Mouse (Mus musculus): ENCODE data around the gene Neil3. TPM values are rescaled to one million over a fixed set of nuclear protein-coding genes. Genes with fewer than 3 reads are reported as not detected.

Neil3 gene
- polyA plus RNA-seq (2015; fragmentation: Nextera tagmentation; extraction: Ambion mirVana): 30.3 and 36.3 TPM in 2 replicates

DNA sequence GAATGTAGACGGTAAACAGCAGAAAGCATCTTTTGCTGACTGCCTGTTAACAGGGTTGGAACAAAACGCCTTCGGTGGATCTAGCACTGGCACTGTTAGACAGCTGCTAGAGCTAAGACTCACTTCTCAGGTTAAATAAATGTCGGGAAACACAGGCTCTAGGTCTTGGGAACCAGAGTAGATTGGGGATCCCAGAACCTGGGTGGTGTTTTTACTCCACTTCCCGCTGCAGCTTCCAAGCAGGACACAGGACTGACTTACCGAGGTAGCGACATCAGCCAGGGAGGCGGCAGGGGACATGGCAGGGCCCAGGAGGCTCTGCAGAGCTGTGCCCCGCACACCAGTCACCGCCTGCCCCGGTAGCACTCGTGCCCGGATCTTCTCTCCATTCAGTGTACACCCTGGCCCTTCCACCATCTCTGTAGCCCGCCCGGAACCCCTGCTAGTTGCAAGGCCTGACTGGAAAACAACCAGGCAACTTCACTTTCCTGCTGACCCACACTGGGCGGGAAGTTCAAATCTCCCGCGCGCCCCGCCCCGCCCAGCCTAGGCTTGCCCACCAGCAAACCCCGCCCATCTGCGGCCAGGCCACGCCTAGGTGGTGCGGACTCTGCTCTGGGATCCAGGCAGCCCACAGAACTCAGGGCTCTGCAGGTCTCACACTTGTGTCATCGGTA lies at the start of gene Neil3:
TSS of gene Neil3 (minus strand) at position 571 of the 677 bp plus-strand sequence.
- DNase-seq (peak; percentile 90), ATAC-seq (ENCODE audit: low read depth) (peak; percentile 100)
- 1% methylated on average over 26 of the region's 26 CpGs for WGBS (ENCODE audit: insufficient replicate concordance)
- Histone ChIP-seq H3K4me1 (replicated peaks) (peaks cover 32% of the 10 kb centered on the region), H3K36me3 (peaks cover 8% of the 10 kb centered on the region; the same call in 1 of the 2 replicates), H3K9me3 (replicated peaks) (no peaks in the 10 kb centered on the region), H3K27ac (peak within 1 kb of the TSS; percentile 85), H3K4me2 (peak within 1 kb of the TSS; percentile 79), H3K4me3 (replicated peaks) (peak within 1 kb of the TSS; percentile 90), H3K27me3 (no peaks in the 10 kb centered on the region), H3K9ac (peak within 1 kb of the TSS; percentile 93)

DNA sequence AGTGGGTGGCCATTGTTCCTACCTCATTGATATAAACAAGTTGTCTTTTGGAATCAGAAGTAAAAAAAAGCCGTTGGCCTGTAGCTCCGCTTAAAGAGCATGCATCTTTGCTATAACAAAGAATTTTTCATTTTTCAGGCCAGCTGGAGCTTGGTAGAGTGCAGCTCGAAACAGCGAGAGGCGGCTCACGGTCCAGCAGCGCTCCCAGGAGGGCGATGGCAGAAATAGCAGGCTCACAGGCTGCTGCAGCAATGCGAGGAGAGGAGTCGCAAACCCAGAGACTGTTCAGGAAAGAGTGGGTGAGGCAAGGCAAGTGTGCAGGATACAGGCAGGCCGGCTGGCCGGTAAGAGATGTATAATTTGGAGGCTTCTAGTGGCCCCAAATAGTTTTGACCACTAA lies 42.0 kb upstream of the Neil3 start:
- Histone ChIP-seq H3K4me2 (no peak overlapping the region), H3K9me3 (replicated peaks) (no peaks in the 10 kb centered on the region), H3K27me3 (no peaks in the 10 kb centered on the region), H3K27ac (no peak overlapping the region), H3K4me3 (replicated peaks) (no peak overlapping the region), H3K36me3 (no peaks in the 10 kb centered on the region), H3K4me1 (replicated peaks) (no peaks in the 10 kb centered on the region), H3K9ac (no peak overlapping the region)
- no peak for DNase-seq
- ATAC-seq (ENCODE audit: low read depth): no peak
- WGBS (ENCODE audit: insufficient replicate concordance): 27% methylated on average over 12 of the region's 12 CpGs

DNA sequence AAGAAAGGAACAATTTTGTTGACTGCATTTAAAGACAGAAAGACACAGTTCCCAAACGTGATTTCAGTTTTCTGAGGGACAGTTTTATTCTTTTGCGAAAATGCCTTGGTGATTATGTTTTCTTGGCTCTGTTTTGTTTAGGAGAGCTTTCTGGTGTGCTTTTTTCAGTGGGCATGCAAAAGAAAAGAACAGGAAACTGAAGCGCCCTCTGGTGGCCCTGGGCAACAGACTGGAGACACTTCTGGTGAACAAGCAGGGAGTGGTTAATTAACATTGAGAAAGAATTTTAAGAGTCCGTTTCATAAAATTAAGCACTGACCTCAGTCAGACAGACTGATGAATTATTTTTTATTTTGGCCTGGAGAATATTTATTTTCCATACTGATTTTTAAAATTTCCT lies 25.1 kb upstream of the Neil3 start:
- H3K27ac ChIP-seq: no peak overlapping the region
- no peak for ATAC-seq (ENCODE audit: low read depth)
- no peaks in the 10 kb centered on the region for H3K27me3 ChIP-seq
- no peak overlapping the region for H3K9ac ChIP-seq
- H3K9me3 ChIP-seq (replicated peaks): no peaks in the 10 kb centered on the region
- WGBS (ENCODE audit: insufficient replicate concordance): 17% methylated on average over 4 of the region's 4 CpGs
- H3K4me1 ChIP-seq (replicated peaks): no peaks in the 10 kb centered on the region
- no peak overlapping the region for H3K4me2 ChIP-seq
- DNase-seq: peak; percentile 8
- H3K36me3 ChIP-seq: no peaks in the 10 kb centered on the region
- H3K4me3 ChIP-seq (replicated peaks): no peak overlapping the region

DNA sequence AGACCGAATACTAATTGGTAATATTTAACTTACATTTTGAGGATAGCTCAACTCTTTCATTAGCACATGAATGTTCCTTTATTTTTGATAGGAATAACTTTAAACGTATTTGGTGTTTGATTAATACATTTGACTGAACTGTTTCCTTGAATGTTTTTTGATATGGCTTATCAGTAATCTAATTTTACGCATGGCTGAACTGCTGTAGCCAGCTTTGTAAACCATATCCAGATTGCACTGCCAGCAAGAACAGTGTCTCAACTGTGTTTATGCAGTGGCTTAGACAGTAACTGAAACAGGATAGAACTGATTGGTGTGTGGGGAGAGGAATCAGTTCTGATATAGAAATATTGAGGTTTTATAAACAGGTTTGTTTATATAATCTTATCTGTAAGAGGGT lies 22.6 kb upstream of the Neil3 start:
- ATAC-seq (ENCODE audit: low read depth): no peak
- WGBS (ENCODE audit: insufficient replicate concordance): 61% methylated on average over 3 of the region's 3 CpGs
- H3K4me1 ChIP-seq (replicated peaks): no peaks in the 10 kb centered on the region

DNA sequence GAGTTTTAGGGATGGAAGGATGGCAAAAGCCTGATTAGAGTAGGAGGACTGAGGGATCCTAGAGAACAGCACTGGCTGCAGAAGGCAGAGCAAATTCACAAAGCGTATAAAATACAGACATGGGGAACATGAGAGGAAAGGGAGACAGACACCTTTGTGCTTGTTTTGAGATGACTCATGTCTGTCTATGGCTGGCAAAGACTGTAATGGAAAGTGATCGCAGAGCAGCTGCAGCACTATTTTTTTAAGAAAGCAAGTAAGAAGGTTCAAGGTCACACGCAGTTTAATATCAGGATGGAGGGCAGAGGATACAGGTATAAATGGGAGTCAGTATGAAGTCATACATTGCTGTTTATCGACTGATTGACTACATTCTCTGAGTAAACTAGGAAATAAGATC lies 8.2 kb downstream of the Neil3 start:
- no peak for ATAC-seq (ENCODE audit: low read depth)
- Histone ChIP-seq H3K27me3 (no peaks in the 10 kb centered on the region), H3K4me2 (no peak overlapping the region), H3K36me3 (peaks cover 8% of the 10 kb centered on the region; the same call in 1 of the 2 replicates), H3K9ac (no peak overlapping the region), H3K4me1 (replicated peaks) (peaks cover 15% of the 10 kb centered on the region), H3K9me3 (replicated peaks) (no peaks in the 10 kb centered on the region), H3K27ac (no peak overlapping the region), H3K4me3 (replicated peaks) (no peak overlapping the region)
- 85% methylated on average over 4 of the region's 4 CpGs for WGBS (ENCODE audit: insufficient replicate concordance)
- DNase-seq: no peak

More for the DNA sequence above, 22.6 kb upstream of the Neil3 start:
- H3K36me3 ChIP-seq: no peaks in the 10 kb centered on the region
- no peak overlapping the region for H3K4me3 ChIP-seq (replicated peaks)
- no peak overlapping the region for H3K9ac ChIP-seq
- H3K27ac ChIP-seq: no peak overlapping the region
- no peaks in the 10 kb centered on the region for H3K27me3 ChIP-seq
- no peak overlapping the region for H3K4me2 ChIP-seq
- no peak for DNase-seq
- no peaks in the 10 kb centered on the region for H3K9me3 ChIP-seq (replicated peaks)

DNA sequence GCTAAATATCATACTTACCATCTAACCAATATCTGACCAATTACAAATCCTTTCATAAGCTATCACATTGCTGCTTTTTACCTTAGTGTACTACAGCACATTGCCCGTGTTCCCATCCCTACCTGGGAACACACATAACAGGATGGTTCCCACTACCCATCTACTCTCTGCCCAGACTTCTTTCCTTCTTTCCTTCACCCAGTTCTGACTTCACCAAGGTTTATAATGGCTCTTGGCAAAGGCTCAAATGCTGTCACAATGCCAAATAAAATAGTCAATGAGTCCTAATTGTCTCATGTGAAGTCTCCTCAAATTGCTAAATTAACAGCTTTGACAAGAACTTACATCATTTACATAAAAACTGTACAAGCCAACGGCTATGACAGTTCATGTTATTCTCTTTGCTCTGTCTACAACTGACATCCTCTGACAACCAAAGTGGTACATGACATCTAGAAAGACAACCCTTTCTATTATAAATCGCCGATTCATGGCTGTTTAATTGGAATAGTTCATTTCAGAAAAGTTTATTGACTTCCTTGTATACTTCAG lies 9.9 kb downstream of the Neil3 start:
- DNase-seq: no peak
- no peak overlapping the region for H3K4me2 ChIP-seq
- no peaks in the 10 kb centered on the region for H3K9me3 ChIP-seq (replicated peaks)
- WGBS (ENCODE audit: insufficient replicate concordance): 85% methylated on average over 4 of the region's 4 CpGs
- no peak overlapping the region for H3K4me3 ChIP-seq (replicated peaks)
- no peaks in the 10 kb centered on the region for H3K27me3 ChIP-seq
- H3K9ac ChIP-seq: no peak overlapping the region
- peaks cover 8% of the 10 kb centered on the region for H3K4me1 ChIP-seq (replicated peaks)
- H3K36me3 ChIP-seq: peaks cover 2% of the 10 kb centered on the region; the same call in 1 of the 2 replicates
- no peak overlapping the region for H3K27ac ChIP-seq
- ATAC-seq (ENCODE audit: low read depth): no peak

DNA sequence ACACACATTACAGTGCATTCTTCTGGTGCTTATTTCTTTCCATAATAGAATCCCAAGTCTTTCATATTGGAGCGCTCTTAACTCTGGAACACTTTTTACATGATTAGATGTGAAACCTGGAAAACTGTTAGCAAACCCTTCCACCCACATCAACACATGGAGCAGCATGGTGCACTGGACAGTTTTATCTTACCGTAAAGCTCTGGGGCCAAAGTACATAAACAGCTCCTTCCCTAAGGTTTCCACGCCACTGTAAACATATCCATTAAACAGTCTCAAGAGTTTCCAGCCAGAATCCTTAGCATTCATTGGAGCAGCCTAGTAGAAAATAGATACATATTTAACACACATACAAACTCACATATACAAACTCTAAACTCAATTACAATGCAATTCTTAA lies 15.4 kb downstream of the Neil3 start:
- WGBS (ENCODE audit: insufficient replicate concordance): 81% methylated on average over 3 of the region's 3 CpGs

DNA sequence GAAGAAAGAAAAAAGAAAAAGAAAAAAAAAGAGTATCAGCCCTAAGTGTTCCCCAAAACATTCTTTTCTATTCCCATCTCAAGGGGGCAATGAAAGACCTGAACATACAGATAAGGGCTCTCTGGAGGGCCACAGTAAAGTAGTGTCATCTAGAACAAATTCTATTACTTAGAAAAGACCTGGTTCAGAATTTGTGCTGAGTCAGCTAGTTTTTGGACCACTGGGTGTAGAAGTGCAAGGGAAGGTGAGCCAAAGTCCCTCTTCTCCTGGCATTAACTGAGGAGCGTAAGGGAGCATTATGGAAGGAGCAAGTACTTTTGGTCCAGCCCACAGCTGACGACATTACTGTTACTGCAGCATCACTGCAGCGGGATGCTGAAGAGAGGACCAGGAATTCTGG lies 19.7 kb downstream of the Neil3 start:
- whole genome bisulfite sequencing (ENCODE audit: insufficient replicate concordance): 92% methylated on average over 3 of the region's 3 CpGs
- ATAC-seq (ENCODE audit: low read depth) (no peak), DNase-seq (no peak)
- Histone ChIP-seq H3K4me2 (no peak overlapping the region), H3K4me1 (replicated peaks) (no peaks in the 10 kb centered on the region), H3K27me3 (no peaks in the 10 kb centered on the region), H3K9me3 (replicated peaks) (no peaks in the 10 kb centered on the region), H3K36me3 (peaks cover 32% of the 10 kb centered on the region), H3K9ac (no peak overlapping the region), H3K27ac (no peak overlapping the region), H3K4me3 (replicated peaks) (no peak overlapping the region)

More for the DNA sequence above, 15.4 kb downstream of the Neil3 start:
- DNase-seq: no peak
- H3K27ac ChIP-seq: no peak overlapping the region
- no peak overlapping the region for H3K4me3 ChIP-seq (replicated peaks)
- no peak overlapping the region for H3K9ac ChIP-seq
- H3K4me1 ChIP-seq (replicated peaks): no peaks in the 10 kb centered on the region
- H3K9me3 ChIP-seq (replicated peaks): no peaks in the 10 kb centered on the region
- H3K27me3 ChIP-seq: no peaks in the 10 kb centered on the region
- peaks cover 27% of the 10 kb centered on the region for H3K36me3 ChIP-seq
- H3K4me2 ChIP-seq: no peak overlapping the region
- ATAC-seq (ENCODE audit: low read depth): no peak

DNA sequence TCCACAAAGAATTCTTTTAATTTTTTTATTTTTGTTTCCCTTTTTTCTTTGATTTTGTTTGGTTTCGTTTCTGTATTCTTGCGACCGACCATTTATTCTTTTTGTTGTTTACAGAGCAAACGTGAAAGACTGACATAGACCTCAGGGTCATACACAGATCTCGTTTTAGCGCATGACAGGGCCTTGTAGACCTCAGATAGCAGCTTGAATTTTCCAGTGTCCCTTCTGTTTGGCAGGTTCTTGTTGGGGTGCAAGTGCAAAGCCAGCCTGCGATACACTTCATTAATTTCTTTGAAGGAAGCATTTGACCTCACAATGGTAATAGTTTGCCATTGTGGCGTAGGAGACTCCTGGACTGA lies 24.6 kb downstream of the Neil3 start:
- DNase-seq (no peak), ATAC-seq (ENCODE audit: low read depth) (no peak)
- H3K9ac ChIP-seq: no peak overlapping the region
- peaks cover 9% of the 10 kb centered on the region for H3K36me3 ChIP-seq
- H3K4me1 ChIP-seq (replicated peaks): no peaks in the 10 kb centered on the region; the same call in 1 of the 2 replicates
- H3K27me3 ChIP-seq: no peaks in the 10 kb centered on the region
- H3K4me2 ChIP-seq: 0 out of 2 replicates have a peak overlapping the region, but pooled peaks have one; percentile 4
- H3K27ac ChIP-seq: no peak overlapping the region
- WGBS (ENCODE audit: insufficient replicate concordance): 78% methylated on average over 8 of the region's 8 CpGs
- no peak overlapping the region for H3K4me3 ChIP-seq (replicated peaks)
- no peaks in the 10 kb centered on the region for H3K9me3 ChIP-seq (replicated peaks)

DNA sequence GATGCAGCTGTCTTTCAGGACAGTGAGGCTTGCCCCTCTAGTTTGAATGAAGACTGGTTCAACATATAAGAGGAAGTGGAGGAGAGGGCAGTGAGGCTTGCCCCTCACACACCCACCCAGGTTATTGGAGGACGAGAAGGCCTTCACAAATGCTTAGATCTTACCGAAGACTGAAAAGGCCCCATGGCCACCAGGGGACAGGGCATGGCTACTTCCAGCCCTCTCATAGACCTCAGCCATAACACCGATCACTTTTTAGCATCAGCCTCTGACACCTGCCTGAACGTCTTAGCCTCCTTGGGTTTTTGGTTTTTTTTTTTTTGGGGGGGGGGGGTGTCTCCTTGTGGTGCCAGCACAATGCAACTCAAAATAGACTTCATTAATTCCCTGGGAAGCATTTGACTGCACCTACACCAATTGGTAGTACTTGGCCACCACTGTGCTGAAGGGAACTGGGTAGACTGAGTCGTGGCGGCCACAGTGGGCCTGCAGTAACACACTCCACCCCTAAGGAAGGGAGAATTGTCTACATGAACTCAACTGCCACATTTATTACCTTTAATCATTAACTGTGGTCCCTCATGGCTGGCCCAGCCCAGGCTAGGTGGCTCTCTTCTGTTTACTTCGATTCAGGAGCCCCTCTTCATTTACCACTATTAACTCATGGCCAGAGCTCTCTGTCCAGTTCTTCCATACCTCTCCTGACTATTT lies 25.1 kb downstream of the Neil3 start:
- no peak overlapping the region for H3K4me3 ChIP-seq (replicated peaks)

DNA sequence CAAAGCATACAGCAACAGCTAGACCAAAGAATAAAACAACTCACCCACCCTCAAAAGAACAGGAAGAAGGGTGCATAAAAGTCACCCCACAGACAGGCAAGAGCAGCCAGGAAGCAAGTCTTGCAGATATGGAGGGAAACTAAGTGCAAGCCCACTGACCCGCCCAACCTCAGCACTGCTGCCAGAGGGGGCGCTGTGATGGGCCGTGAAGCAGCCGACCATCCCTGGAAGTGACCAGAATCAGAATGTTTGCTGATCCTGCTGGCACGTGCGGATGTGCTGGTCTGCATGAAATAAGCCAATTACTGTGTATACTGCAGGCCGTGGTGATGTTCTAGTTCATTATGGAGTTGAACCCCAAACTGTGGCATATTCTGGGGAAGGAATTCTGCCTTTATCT lies 26.6 kb downstream of the Neil3 start:
- Histone ChIP-seq H3K27me3 (no peaks in the 10 kb centered on the region), H3K4me2 (no peak overlapping the region), H3K9ac (no peak overlapping the region), H3K36me3 (peaks cover 14% of the 10 kb centered on the region), H3K27ac (no peak overlapping the region), H3K9me3 (replicated peaks) (no peaks in the 10 kb centered on the region), H3K4me1 (replicated peaks) (no peaks in the 10 kb centered on the region; the same call in 1 of the 2 replicates), H3K4me3 (replicated peaks) (no peak overlapping the region)
- WGBS (ENCODE audit: insufficient replicate concordance): 81% methylated on average over 7 of the region's 7 CpGs
- DNase-seq (no peak), ATAC-seq (ENCODE audit: low read depth) (no peak)

More for the DNA sequence above, 25.1 kb downstream of the Neil3 start:
- no peaks in the 10 kb centered on the region; the same call in 1 of the 2 replicates for H3K4me1 ChIP-seq (replicated peaks)
- ATAC-seq (ENCODE audit: low read depth) (peak; percentile 31; the same call in 1 of the 2 replicates), DNase-seq (no peak)
- no peak overlapping the region for H3K27ac ChIP-seq
- H3K36me3 ChIP-seq: peaks cover 8% of the 10 kb centered on the region
- no peaks in the 10 kb centered on the region for H3K9me3 ChIP-seq (replicated peaks)
- no peak overlapping the region for H3K9ac ChIP-seq
- H3K4me2 ChIP-seq: no peak overlapping the region
- H3K27me3 ChIP-seq: no peaks in the 10 kb centered on the region
- WGBS (ENCODE audit: insufficient replicate concordance): 84% methylated on average over 7 of the region's 7 CpGs

Data from liver, embryonic 13.5 days (tissue).